Mouse (Mus musculus): ENCODE measurements around the gene Lta. TPM values are rescaled to one million over a fixed set of nuclear protein-coding genes. Genes with fewer than 3 reads are reported as not detected.
A peak's percentile ranks its signal among the peaks of the same experiment; 100 is the strongest.

The Lta gene
- total RNA-seq (2015): 0.11 TPM in 1 of 2 replicates, not detected in the other
- total RNA-seq (2017): 0.24 TPM in 1 of 2 replicates, not detected in the other

DNA sequence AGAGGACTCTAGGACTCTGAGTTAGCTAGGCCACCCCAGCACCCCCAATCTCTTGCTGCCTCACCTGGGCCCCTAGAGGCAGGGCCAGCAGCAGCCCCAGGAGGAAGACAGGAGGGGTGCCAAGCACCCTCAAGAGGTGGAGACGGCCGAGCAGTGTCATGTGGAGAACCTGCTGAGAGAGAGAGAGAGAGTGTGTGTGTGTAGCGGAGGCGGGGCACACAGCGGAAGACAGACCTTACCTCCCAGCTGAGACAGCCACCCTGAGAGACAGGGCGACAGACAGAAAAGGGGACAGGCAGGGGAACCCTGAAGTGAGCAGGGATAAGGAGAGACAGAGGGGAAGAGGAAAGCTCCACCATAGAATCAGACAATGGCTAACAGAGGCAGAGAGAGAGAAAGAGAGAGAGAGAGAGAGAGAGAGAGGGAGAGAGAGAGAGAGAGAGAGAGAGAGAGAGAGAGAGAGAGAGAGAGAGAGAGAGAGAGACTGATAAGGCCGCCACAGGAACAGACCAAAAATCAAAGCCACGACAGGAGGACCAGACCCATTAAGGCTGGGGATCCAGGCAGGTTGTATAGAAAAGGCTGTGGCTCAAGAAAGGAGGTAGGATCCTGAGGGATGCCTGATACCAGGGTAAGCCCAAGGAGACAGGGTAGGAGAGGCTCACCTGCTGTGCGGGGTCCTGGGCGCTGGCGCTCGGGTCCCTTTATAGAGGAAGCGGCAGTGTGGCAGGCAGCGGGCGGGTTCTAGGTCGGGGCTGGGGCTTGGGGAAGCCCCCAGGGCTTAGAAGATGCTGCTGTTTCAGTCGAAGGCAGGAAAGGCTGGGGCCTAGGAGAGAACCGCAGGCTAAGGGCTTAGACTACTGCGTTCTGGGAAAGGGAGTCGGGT is at the start of gene Lta:
TSS of gene Lta (minus strand) at position 858 of the 886 bp plus-strand sequence.
- ATAC-seq (ENCODE audit: poor library complexity, severe bottlenecking): no peak

GRCm38 (mm10) chr17:35254241-35255098 is 49.3 kb upstream of the Lta start:
- peak; percentile 43 for ATAC-seq (ENCODE audit: poor library complexity, severe bottlenecking)

DNA sequence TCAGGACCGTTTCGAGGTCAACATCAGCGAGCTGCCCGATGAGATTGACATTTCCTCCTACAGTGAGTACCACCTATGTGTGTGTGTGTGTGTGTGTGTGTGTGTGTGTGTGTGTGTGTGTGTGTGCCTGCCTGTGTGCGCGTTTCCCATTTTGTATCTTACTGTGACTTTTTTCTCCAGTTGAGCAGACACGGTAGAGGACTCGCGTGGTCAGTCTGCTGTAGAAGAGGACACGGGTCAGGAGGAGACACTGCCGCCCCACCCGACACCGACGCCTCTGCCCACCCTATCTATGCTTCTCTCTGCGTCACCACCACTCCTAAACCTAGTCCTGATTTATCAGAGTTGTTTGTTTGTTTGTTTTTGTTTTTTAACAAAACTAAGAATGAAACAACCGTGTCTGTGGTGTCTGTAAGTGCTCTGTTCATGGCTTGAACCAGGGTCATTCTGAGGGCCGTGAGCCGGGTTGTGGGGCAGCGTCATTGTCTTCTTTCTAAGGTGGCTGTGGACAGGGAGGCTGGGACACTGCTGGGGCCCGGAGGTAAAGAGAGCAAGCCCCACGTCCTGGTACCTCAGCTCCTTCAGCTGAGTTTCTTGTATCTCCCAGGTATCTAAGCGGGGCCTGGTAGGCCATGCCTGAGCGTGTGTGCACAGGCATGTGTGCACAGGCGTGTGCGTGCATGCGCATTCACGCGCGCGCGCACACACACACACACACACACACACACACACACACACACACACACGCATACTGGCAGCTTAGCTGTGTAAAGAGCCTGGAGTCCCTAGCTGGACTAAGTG is 48.3 kb upstream of the Lta start:
- ATAC-seq (ENCODE audit: poor library complexity, severe bottlenecking): no peak

GRCm38 (mm10) chr17:35252619-35253292 is 47.6 kb upstream of the Lta start:
- no peak for ATAC-seq (ENCODE audit: poor library complexity, severe bottlenecking)

- no peak for ATAC-seq (ENCODE audit: poor library complexity, severe bottlenecking)
Observed at GRCm38 (mm10) chr17:35251981-35252380, 46.8 kb upstream of the Lta start.

DNA sequence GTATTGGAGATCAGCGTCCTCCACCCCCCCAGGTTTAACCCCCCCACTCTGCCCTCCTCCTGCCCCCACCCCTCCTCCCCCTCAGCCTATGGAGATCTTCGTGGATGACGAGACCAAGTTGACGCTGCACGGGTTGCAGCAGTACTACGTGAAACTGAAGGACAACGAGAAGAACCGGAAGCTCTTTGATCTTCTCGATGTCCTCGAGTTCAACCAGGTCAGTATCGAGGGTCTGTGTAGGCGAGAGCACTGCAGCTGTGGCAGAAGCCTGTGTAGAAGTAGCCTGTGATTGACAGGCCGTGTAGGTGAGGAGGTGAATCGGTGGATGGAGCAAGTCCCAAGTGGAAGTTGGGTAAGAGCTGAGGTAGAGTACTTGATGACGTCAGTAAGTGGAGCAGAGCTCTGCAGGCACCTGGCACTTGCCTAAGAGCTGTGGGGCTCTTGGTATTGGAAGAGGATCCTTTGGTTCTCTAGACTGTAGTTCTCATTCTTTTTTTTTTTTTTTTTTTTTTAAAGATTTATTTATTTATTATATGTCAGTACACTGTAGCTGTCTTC is 46.1 kb upstream of the Lta start:
- peak; percentile 98 for ATAC-seq (ENCODE audit: poor library complexity, severe bottlenecking)

DNA sequence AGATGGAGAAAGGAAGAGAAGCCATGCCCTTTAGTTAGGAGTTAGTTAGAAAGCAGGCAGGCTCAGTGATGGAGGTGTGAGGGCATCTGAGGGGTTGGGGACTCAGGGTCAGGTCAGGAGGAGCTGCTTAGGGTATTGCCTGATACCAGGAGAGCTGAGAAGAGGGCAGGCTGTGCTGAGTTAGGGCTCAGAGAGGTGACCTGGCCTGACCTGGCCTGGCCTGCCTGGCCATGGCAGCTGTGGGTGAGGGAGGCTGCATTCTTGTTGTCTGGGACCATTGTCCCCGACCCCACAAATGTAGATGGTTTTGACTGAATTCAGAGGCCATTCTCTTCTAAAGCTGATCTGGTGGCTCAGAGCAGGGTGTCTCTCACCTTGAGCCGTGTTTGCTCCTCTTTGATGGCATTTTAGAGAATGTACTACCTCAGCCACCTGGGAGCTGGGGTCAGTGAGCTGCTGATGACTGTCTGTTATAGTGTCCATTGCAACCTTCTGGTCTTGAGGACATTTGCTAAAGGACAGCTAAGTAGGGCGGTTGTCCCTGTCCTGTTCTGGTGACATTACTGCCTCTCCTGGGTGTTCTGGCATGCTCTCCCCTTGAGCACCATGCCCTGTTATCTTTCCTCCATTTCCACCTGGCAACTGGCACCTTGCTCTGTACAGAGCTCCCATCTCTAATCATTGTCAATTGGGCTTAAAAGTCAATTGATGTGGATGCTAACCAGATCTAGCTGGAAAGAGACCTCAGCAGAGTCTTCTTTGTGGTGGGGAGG is 45.4 kb upstream of the Lta start:
- no peak for ATAC-seq (ENCODE audit: poor library complexity, severe bottlenecking)

DNA sequence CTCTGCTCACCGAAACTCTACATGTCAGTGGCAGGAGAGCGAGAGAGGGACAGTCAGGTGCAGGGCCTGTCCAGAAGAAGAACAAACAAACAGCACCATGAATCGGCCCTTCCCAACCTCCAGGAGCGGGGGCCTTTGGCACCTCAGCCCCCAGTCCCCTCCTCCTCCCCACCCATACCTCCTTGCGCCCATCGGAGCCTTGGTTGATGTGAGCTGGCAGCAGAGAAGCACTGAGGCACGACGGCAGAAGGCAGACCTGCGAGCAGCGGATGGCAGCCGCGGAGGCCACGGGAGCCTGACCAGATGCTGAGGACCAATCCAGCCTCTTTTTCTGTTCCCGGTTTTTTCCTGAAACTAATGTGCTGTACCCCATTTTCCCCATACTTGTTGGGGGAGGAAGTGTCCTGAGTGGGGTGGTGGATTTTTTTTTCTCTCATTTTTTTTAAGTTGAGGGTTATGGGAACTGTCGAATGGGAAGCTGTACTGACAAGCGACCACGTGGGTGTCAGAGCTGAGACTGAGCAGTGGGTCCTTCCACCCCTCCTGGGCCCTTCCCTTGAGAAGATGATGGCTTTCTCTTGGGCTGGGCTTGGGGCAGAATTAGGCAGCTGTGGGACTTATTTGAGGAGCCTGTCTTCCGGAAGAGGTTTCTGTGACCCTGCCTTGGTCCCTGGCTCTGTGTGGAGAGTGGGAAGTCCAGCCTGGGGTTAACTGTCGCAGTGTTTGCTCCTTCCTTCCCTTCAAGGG is 44.5 kb upstream of the Lta start:
- ATAC-seq (ENCODE audit: poor library complexity, severe bottlenecking): no peak

DNA sequence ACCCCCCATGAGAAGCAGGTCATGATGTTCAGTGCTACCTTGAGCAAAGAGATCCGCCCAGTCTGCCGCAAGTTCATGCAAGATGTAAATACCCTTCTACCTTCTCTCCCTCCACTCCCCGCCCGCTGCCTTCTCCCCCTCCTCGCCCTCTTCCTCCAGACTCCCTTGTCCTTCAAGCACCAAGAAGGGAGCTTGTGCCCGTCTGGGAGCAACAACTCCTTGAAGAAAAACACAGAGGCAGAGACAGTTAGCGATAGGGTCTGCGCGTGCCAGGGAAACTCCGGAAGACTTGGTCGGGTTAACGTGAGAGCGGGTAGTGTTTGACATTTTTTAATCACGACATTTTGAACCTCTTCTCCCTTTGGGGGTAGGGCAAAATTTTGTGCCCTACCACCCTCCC is 43.8 kb upstream of the Lta start:
- ATAC-seq (ENCODE audit: poor library complexity, severe bottlenecking): no peak

DNA sequence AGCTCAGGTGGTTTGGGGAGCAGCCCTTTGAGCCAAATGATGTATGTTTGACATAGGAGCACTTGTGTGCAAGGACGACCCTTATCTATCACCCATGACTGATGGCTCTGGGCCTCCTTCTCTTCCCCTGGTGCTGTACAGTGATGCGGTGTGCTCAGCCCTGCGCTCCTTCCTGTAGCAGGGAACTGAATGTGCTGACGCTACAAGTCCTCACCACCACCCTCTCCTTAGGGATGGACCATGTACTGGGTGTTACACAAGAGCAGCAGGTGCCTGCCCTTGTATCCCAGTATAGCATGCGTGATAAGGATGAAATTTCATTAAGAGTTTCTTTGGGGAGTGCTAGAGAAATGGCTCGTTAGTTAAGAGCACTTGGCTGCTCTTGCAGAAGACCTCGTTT is 42.0 kb upstream of the Lta start:
- no peak for ATAC-seq (ENCODE audit: poor library complexity, severe bottlenecking)

GRCm38 (mm10) chr17:35245731-35246623 is 40.8 kb upstream of the Lta start:
- ATAC-seq (ENCODE audit: poor library complexity, severe bottlenecking): peak; percentile 25; the same call in 1 of the 2 replicates

DNA sequence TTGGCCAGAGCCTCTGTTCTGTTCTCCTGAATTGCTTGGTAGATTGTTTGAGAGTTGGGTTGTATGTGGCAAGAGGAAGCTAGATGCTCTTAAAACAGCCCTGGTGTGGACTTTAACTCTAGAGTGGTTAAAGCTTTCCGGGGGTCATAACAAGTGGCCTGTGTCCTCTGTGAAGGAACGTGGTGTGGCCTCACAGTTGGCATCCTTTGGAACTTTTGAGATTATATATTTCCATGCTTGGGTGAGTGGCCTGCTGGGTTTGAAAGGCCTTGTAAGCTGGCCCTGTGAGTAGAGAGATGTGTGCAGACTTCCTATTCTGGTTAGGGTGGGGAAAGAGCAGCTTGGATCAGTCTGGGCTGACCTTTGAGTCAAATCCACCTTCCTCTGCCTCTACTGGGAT is 39.8 kb upstream of the Lta start:
- no peak for ATAC-seq (ENCODE audit: poor library complexity, severe bottlenecking)

DNA sequence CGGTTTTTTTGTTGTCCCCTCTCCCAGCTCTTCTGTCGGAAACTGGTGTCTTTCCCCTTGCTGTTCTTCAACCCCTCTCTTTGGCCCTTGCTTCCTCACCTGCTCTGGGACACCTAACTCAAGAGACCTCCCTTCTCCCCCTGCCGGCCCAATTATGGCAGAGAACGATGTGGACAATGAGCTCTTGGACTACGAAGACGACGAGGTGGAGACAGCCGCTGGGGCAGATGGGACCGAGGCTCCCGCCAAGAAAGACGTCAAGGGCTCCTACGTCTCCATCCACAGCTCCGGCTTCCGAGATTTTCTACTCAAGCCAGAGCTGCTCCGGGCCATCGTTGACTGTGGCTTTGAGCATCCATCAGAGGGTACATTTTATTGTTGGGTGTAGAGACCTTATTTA is 37.9 kb upstream of the Lta start:
- ATAC-seq (ENCODE audit: poor library complexity, severe bottlenecking): no peak

DNA sequence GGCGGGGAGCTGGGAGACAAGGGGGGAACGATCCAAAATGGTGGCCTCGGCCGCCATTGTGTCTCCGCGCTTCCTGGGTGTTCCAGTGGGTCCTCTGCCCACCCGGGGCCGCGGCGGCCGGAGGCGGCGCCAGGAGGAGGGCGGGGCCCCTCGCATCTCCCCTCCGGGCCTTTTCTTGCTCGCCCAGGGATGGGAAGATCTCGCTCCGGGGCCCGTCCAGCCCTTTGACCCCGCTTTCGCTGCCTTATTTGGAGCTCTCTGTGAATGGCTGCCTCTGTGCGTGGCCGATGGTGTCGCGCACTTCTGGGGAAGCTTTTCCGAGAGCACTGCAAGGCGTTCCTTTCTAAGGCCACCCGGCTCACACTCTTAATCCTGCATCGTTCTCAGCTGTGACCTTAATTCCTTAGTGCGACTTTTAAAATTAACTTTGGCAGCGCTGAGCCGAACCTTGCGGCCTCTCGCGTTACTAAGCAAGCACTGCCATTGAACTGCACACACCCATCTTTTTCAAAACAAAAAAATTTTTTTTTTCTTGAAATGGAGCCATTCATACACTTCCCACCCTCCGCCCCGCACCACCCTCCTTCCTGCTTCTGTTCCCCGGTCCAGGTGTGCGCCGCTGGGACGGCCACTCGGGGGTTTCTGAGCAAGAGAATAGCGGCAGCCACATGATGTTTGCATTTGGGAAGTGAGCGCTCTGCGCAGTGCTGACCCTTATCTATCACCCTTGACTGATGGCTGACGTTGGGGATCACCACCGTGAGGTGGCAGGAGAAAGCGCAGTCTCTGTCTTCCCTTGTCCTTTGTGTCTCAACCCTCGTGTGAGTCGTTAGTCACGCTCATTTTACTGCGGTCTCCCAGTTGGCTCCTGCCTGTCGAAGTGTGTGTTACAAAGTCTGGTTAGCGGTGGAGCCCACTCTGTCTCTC is 37.1 kb upstream of the Lta start:
- peak; percentile 54 for ATAC-seq (ENCODE audit: poor library complexity, severe bottlenecking)

DNA sequence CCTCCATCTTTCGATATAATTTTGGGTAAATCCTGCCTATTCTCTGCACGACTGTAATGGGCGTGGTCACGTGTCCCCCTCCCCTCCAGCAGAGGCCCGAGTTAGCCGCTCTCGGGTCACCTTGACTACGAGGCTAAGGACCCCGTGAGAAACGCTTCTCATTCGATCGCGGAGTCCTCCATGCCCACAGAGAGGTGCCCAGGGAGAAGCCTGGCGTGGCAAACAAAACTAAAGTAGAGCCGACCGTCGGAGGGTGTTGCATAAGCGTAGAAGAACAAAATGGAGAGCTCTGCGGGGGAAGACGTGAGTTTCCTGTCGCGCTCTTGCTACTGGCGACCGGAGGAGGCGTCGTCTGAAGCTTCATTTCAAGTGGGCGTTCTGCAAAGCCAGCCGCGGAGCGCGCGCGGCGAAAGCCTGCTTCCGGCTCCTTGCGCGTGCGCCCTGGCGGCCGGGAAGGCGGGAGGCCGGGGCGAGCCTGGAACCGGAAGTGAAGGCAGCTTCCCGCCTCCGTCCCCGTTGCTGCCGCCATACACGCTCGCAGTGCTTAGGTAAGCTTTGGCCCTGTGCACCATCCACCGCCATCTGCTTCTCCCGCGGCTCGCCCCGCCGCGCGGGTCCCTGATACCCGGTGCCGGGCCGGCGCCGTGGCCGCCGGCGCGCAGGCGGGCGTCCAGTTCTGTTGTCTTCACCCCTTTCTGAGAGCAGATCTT is 36.3 kb upstream of the Lta start, which contains the start of gene Ddx39b:
TSS of gene Ddx39b (plus strand) at position 442 of the 710 bp plus-strand sequence.
- peak; percentile 65 for ATAC-seq (ENCODE audit: poor library complexity, severe bottlenecking)
